Mouse (Mus musculus): ENCODE measurements around the gene Smad3.

DNA sequence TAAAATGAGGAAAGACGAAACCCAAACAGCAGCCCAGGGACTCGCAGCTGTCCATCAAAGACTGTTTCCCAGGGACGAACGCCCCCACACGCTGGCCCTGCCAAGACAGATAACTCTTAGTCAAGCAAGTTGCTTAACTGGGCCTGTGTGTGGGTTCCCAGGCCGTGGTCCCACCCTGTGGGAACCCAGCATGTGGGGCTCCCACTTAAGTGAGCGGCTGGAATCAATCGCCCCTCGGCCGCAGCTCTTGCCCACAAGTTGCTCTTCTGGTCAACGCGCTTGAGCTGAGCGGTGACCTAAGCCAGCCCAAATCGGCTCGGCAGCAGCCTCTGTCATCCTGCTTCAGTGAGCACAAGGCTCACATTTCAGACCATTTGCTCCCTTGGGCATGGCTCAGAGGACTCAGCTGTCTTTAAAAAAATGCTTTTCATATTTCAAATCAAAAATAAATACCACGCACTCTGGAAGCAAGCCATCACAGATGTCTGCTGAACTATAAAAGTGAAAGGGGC, 55.2 kb downstream of the Smad3 start:
- no peak for TF ChIP-seq CTCF (IDR thresholded peaks at IDR 0.05)
- TF ChIP-seq EP300 (IDR thresholded peaks at IDR 0.05), result no peak
